Mouse (Mus musculus) megakaryocyte, adult 5-6 weeks (primary cell): ENCODE measurements around the gene Gm20219. TPM values are rescaled to one million over a fixed set of nuclear protein-coding genes. Genes with fewer than 3 reads are reported as not detected.

ENCODE experiments used
- ATAC-seq: 2 replicates; pipeline ENCODE4 v1.8.0; 2016; ENCODE audit warnings: mild to moderate bottlenecking, inconsistent platforms; ENCODE audit not compliant: poor library complexity, severe bottlenecking
- total RNA-seq, 2 experiments: library from RNA; stranded (forward) in 1 of 2; stranded (reverse) in 1 of 2; fragments of 153-499, 151-499 nt in 1 of 2; fragments of 221-1000, 200-1000 nt in 1 of 2; gene quantifications; 2 replicates each; pipeline versions ENCODE4 v1.2.3 to v1.2.4; 2015 to 2017

The Gm20219 gene
- total RNA-seq (2015) (0.71 and 1.2 TPM in 2 replicates), total RNA-seq (2017) (0.44 and 0.49 TPM in 2 replicates)

DNA sequence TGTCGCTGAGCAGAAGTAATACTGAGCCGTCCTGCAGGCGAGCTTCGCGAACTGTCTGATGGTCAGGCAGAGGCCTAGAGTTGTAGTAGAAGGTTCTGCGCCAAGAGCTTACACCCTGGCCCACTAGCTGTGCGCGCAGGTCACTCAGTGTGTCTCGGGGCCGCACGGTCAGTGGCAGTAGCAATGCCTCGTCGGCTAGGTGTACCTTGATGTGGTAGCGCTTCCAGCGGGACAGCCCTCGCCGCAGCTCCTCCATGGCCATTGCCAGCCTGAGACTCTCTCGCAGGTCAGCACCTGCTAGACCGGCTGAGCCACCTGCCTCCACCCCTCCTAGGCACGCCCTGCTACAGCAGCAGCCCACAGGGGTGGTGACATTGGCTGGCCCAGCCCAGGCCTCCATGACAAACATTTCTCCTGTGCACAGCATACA lies at the start of gene Gm20219:
Gene Gm20219, minus strand, starts transcription at position 266 of the 430 bp plus-strand sequence.
- ATAC-seq, result no peak

DNA sequence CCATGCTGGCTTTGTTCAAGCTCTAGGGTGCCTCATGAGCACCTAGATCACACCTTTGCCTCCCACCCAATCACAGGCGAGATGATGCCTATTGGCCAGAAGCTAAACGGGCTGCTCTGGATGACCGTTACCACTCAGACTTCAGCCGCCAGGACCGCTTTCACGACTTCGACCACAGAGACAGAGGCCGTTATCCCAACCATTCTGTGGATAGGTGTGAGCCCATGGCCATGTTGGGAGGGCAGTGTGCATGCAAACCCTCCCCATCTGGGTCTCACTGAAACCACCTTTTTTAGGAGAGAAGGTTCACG lies 49.8 kb upstream of the Gm20219 start:
- ATAC-seq, result no peak

DNA sequence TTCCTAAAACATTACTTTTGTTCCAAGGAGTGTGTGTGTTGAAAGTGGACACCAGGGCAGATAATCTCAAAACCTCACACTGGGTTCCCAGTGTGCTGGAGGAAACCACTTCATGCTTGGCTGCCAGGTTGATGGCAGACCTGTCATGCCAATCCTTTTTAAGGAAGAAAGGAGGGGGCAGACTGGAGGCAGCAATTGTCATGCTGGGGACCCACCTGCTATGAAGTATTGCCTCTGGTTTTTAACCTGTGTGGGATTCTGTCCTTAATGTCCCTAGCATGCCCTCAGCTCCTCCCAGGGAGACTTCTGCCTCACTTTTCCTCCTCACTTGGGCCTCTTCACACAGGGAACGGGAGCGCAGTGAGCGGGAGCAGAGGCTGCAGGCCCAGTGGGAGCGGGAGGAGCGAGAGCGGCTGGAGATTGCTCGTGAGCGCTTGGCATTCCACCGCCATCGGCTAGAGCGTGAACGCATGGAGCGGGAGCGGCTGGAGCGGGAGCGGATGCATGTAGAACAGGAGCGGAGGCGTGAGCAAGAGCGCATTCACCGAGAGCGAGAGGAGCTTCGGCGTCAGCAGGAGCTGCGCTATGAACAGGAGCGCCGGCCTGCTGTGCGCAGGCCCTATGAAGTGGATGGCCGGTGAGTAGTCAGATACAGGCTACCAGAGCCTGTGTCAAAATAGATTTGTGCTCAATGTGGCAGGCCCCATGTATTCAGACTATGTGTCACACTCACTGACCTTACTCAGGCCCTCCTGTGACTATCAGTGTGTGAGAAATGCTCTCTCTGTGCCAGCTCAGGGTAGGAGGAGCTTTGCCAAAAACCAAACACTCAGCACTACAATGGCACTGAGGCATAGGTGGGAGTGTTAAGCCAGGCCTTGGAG lies 49.2 kb upstream of the Gm20219 start:
- ATAC-seq, result no peak

DNA sequence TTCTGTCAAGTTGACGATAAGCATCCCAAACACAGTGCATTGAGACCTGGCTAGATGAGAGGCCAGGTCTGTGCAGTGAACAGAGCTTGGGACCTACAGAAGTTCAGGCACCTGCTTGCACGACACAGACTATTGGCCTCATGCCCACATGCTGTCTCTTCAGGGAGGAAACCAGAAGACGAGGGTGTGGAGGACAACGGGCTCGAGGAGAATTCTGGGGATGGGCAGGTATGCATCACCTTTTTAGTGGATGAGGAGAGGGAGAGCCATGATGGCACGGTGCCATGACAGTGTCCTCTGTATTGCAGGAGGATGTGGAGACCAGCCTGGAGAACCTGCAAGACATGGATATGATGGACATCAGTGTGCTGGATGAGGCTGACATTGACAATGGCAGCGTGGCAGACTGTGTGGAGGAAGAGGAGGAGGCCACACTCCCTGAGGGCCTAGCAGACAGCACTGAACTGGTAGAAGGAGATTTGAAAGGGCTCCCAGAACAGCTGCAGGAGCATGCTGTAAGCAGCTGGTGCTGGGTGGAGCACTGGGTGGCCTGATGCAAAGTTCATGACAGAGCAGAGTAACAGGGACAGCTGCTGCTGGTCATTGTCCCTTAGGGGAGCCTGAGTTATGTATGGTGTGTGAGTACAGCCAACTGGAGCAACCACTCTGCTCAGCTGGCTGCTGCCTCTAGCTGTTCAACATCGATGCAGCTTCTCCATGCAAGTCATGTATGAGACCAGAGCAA lies 39.5 kb upstream of the Gm20219 start:
- ATAC-seq, result no peak

DNA sequence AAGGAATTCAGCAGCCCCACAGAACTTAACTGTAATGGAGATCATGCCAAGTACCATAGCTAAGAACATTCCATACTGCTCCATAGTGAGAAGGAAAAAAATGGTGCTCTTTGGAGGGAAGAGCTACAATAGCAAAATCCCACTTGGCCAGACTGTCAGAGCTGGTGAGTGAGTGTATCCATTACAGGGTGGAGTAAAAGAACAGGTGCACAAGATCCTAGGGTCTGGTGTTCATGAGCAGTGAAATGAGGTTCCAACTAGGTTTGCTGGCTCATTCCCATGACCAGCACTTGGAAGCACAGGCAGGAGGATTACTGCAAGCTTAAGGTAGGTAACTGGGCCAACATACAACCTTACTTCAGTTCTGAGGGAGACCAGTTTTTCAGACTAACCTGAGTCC lies 38.4 kb upstream of the Gm20219 start:
- no peak for ATAC-seq

DNA sequence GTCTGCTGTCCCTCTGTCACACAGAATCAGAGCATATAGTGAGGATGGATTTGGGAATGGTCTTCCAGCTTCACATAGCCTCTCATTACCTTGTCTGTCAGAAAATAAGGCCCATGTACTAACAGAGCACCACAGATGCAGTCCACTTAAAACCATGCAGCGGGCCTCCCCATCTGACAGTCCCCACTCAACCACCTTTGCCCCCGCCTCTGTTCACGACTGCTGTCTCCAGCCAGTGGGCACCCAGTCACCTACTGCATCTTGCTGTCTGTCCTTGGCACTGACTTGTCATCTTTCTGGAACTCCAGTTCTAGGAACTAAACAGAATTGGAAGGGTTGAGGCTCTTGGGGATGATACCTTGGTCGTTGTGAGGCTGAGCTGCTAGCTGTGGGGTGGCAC lies 34.7 kb upstream of the Gm20219 start:
- no peak for ATAC-seq

DNA sequence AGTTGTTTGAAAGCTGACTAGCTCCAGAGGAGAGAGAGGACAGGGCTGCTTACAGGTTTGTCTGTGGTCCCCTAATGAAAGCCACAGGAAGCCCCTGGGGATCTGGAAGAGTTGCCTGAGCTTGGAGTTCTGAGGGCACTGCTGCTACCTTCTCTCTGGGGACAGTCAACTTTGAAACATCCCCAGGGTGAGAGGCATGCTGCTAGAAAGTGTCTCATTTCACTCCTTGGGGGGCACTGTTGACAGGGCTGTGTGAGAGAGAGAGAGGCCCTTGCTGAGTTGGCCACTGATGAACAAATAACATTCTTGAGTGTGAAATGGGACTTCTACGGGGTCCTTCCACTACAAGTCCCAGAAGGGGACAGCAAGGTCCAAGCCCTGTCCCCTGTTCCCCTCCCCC lies 33.6 kb upstream of the Gm20219 start:
- no peak for ATAC-seq

DNA sequence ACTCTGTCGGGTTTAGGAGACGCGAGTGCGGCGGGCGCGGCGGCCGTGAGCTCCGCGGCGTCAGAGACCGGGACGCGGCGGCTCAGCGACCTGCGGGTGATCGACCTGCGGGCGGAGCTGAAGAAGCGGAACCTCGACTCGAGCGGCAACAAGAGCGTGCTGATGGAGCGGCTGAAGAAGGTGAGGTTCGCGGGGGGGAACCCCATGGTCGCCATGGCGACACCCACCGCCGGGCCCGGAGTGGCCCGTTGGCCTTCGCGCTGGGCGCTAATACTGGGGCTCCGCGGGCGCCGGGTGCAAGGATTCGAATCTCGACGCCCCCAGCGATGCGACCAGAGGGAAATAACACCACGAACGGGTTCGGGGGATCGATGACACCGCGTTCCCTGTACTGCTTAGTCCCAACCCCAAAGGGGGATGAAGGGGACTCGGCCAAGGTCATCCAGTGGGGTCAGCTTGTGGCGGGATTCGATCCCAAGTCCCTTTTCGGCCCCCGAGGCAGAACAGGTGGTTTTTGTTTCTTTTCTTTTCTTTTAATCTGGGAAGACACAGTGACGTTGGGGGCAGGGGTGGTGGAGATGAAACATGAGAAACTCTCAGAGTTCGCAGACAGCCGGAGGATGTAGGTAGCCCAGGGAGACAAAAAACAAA lies 31.1 kb upstream of the Gm20219 start:
- peak; percentile 44 for ATAC-seq

DNA sequence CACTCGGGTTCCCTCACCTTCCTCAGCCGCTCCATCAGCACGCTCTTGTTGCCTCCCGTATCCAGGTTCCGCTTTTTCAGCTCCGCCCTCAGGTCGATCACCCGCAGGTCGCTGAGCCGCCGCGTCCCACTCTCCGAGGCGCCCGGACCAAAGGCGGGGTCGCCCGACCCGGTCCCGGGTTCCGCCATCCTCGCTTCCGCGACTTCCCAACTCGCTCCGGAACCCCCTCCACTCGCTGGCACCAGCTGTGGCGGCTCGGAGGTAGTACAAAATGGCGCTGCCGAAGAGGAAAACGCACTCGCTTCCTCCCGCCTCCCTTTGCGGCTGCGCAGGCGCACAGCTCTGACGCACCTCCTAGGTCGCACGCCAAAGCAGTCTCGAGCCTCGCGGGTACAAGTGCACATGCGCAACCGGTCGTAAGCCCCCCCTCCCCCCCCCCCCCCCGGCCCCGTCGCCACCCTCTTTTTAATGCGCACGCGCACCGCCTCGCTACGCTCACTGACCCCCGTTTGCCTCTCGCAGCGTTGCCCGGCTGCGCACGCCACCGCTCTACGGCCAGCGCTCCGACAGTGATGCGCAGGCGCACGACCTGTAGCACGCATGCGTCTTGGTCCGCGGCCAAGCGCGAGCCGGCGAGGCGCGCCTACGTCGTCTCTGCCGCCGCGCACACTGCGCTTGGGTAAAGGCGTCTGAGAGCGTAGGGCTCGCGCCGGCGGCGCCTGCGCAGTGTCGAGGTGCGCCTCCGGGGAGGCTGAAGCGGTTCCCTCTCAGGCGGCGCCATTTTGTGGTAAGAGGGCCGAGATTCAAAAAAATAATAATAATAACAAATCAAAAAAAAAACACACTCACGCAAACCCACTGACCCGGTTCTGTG lies 30.3 kb upstream of the Gm20219 start, which contains the start of the genes Safb2 and Safb:
Gene Safb2, minus strand, starts transcription at position 329 of the 874 bp plus-strand sequence.
Gene Safb, plus strand, starts transcription at position 569 of the 874 bp plus-strand sequence.
- ATAC-seq, result peak; percentile 74

DNA sequence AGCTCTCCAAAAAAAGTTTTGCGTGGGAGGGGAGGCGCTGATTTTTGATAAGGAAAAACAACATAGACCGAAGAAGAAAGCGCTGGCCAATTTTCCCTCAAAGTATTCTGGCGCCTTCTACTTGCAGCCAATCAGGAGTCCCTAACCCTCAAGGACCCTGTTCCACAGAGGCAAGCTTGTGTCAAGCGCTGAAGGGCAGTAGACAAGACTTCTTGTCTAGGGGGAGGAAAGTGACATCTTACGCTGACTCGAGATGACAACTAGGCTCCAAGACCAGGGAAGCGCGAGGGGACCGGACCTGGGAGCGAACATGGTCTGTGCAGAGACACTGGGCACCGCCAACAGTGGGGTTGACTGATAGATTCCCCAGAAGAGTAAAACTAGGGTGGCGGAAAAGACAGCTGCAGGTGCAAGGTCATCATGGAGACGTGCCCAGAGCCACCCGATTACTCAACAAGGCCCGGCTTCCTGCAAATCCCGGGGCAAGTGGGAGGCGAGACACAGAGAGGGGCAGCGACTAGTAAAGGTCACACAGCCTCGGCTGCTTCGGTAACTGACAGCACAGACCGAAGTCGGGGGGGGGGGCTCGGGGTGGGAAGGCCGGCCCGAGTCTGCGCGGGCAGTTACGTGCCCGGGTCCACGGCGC lies 29.5 kb upstream of the Gm20219 start:
- peak; percentile 3; the same call in 1 of the 2 replicates for ATAC-seq

DNA sequence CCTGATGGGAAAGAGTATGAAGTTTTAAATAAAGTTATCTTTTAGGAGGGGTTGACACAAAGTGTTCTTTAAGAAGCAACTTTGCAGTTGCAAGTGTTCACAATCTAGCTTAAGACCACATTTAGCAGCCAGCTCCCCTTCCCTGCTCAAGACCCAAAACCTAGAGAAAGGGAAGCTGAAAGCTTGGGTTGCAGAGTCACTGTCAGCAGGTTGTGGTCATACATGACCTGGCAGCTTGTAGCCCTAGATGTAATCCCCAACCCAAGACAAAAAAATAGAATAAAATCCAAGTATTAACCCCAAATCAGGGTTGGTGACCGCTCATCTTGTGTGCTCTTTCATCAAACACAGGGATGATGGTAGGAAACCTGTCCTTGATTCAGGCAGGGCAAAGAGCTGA lies 28.9 kb upstream of the Gm20219 start:
- ATAC-seq, result peak; percentile 16; the same call in 1 of the 2 replicates

DNA sequence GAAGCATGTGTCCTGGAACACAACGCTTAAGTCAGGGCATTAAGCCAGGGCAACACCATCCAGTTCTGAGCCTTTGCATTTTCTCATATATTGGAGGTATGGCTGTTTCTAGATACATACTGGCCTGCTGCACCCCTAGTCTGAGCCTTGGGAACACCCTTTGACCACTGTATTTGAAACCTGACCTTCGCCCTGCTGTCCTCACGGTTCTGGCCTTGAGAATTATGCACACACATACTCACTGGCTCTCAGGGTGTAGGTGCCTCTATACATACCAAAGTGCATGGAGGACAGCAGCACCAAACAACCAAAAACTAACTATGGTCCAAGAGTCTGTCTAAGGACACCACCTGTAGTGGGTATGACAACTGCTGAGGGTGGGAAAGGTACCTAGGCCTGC lies 18.8 kb upstream of the Gm20219 start:
- ATAC-seq, result no peak

DNA sequence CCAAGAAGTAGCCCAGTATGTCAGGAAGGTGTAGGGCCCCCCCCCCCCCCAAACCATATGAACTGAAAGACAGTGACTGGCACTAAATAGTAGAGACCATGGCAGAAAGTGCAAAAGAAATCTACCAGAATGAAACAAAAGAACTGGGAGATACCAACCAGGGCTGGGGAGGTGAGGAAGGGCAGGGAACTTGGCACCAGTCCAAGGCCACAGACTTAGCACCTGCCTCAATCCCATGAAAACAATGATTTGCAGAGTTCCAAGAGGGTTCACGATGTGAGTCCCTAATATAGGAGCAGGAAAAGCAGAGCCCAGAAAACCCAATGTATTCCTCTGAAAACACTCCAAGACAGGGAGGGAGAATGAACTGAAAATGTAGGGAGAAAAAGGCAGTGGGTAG lies 18.0 kb upstream of the Gm20219 start:
- ATAC-seq, result no peak

DNA sequence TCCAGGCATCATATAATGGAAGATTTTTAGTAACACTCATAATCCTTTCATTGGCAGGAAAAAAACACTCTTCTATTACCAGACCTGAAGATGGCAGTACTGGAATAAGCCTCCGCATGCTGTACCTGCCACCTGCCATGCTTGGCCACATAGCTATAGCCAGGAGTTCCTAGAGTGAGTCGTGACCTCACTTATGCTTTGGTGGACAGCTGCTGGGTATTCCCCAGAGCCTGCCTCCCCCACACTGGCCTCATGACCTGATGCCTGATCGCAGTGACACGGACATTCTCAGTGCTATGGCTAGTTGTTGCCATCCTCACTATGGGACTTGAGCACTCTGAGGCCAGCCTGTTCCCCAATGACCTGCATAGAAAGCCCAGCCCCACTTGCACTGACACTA lies 16.1 kb upstream of the Gm20219 start:
- ATAC-seq, result no peak

DNA sequence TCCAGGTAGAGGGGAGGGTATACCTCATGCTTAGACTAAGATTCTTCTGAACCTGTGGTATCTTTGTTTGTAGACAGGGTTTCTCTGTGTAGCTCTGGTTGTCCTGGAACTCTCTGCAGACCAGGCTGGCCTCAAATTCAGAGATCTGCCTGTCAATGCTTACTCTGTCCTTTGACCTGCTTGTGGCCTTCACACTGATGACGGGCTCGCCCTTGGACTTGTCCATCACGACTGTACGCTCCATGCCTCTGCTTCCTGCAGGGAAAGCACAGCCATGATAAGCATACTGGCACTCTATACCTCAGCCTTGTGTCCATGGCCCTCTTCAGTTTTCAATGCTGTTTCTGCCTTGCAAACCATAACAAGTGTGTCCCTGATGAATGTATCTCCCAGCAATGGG lies 13.2 kb upstream of the Gm20219 start:
- no peak for ATAC-seq

DNA sequence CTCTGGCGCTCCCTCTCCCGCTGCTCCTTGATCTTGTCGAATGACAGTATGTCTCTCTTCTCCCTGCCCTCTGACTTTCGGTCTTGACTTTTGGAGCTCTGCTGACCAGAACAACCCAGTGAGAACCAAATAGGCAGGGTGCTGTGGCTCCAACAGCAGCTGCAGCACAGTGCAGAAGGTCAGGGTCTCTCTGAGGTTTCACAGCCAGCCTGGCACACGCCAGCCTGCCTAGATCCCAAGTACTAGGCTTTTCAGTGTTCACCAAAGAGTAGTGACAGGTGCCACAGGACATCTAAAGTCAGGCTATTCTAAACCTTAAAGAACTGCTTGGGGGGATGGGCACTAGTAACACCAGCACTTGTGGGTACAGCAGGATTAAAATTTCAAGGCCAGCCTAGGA lies 12.7 kb upstream of the Gm20219 start:
- ATAC-seq, result no peak

DNA sequence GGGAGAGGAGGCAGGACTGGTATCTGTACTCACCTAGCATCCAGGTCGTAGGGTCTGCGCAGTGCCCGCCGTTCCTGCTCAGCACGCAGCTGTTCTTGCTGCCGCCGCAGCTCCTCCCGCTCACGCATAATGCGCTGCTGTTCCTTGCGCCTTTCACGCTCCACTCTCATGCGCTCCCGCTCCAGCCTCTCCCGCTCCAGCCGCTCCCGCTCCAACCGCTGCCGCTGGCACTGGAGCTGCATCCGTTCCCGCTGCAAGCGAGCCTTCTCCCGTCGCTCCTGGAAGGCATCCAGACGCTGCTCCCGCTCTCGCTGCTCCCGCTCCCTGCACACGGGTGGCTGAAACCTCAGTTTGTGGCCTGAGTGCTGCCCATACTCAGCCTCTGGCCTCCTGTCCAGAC lies 12.1 kb upstream of the Gm20219 start:
- ATAC-seq, result no peak

DNA sequence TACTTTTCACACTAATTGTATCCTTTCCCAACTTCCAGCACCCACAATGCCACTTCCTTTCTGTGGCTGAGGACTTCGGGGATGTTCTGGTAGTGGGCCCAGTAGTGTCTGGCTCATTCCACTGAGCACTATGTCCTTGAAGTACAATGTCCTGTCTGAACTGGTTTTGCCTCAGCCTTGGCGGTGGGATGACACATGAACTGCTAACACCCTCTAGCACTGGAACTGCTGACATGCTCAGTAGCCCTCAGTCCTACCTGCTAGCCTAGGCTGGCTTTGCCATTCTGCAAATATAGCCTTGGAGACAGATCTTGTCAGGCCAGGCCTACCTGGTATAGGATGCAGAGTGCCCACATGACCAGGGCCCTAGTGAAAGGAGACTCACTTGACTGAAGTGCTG lies 7.7 kb upstream of the Gm20219 start:
- no peak for ATAC-seq

DNA sequence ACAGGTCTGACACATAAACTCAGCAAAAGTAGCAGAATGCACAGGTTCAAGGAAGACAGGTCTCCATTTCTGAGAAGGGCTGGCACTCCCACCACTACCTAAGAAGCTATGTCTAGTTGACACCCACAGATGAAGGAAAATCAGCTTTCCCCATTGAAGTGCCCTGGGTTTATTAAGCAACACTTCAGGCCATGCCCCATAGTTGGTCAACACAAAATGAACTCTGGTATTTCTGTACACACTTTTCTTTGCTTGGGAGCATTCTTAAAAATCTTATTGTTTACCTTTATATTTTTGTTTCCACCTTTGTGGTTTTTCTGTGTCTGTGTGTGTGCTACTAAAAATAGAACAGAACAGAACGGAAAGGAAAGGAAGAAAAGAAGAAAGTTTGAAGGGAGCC lies 5.9 kb upstream of the Gm20219 start:
- ATAC-seq, result no peak

DNA sequence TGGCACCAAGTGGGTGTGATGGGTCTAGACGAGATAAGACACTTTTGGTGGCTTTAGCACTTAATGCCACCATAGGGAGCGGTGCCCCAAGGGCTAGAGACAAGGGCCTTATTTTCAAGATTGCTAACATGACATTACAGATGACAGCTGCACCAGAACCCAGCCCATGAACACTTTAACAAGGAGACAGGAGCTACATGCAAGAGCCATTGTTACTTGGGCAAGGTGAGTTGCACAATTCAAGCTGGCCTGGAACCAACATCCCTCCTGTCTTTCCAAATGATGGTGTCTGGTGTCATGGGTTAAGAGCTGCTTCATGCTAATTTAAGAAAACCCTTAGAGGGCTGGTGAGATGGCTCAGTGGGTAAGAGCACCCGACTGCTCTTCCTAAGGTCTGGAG lies 5.2 kb upstream of the Gm20219 start:
- ATAC-seq, result no peak
